Mouse (Mus musculus) MEL (cell line): ENCODE data around the gene Lrp6. TPM values are rescaled to one million over a fixed set of nuclear protein-coding genes. Genes with fewer than 3 reads are reported as not detected.

ENCODE experiments used
- DNase-seq: peaks from one replicate; pipeline ENCODE4 v3.0.0; 2011; ENCODE audit warnings: low read depth, low spot score
- H3K27ac ChIP-seq: 2 replicates; pipeline ENCODE4 v1.5.1; 2012; ENCODE audit warnings: low read depth, mild to moderate bottlenecking, control low read depth, low read length, moderate library complexity; ENCODE audit not compliant: control insufficient read depth
- H3K27me3 ChIP-seq, 2 experiments: fragments of 150-350 bp in 1 of 2; sonication (generic) in 1 of 2; 2 replicates each; pipeline ENCODE4 v1.6.1; 2012; ENCODE audit warnings: low read length in 2 of 2, mild to moderate bottlenecking in 2 of 2, improper control_type of control experiment in 1 of 2, moderate library complexity in 1 of 2; ENCODE audit not compliant: insufficient read depth in 2 of 2, control insufficient read depth in 1 of 2
- H3K36me3 ChIP-seq, 2 experiments: 2 replicates each; pipeline ENCODE4 v1.6.1; 2012 to 2014; ENCODE audit warnings: low read length in 2 of 2, improper control_type of control experiment in 1 of 2, inconsistent platforms in 1 of 2, mild to moderate bottlenecking in 1 of 2; ENCODE audit not compliant: insufficient read depth in 2 of 2, control insufficient read depth in 1 of 2
- H3K4me1 ChIP-seq, 2 experiments: fragments of 150-350 bp in 1 of 2; sonication (generic) in 1 of 2; 2 replicates each; pipeline ENCODE4 v1.6.1; 2012; ENCODE audit warnings: low read length in 2 of 2, improper control_type of control experiment in 1 of 2, mild to moderate bottlenecking in 1 of 2; ENCODE audit not compliant: insufficient read depth in 2 of 2, control insufficient read depth in 1 of 2
- H3K4me3 ChIP-seq, 2 experiments: fragments of 150-350 bp in 1 of 2; sonication (generic) in 1 of 2; 2 replicates each; pipeline ENCODE4 v1.5.1; 2012; ENCODE audit warnings: low read depth in 2 of 2, low read length in 2 of 2, mild to moderate bottlenecking in 2 of 2, moderate library complexity in 2 of 2, control low read depth in 1 of 2, improper control_type of control experiment in 1 of 2; ENCODE audit not compliant: control insufficient read depth in 1 of 2, insufficient read depth in 1 of 2
- H3K79me2 ChIP-seq: 2 replicates; pipeline ENCODE4 v1.6.1; 2012; ENCODE audit warnings: mild to moderate bottlenecking, low read length, moderate library complexity; ENCODE audit not compliant: control insufficient read depth, poor library complexity, insufficient read depth
- H3K9ac ChIP-seq: 2 replicates; pipeline ENCODE4 v1.6.1; 2012; ENCODE audit warnings: low read depth, mild to moderate bottlenecking, control low read depth, low read length, moderate library complexity; ENCODE audit not compliant: control insufficient read depth, poor library complexity, severe bottlenecking
- H3K9me3 ChIP-seq: fragments of 150-350 bp; sonication (generic); replicated peaks from 2 replicates; pipeline ENCODE4 v1.6.1; 2012; ENCODE audit warnings: mild to moderate bottlenecking, low read length, improper control_type of control experiment, moderate library complexity; ENCODE audit not compliant: insufficient read depth
- BHLHE40 ChIP-seq: IDR thresholded peaks from 2 replicates; pipeline ENCODE4 v1.6.1; 2012; ENCODE audit warnings: low read depth, mild to moderate bottlenecking, inconsistent platforms, low read length, improper control_type of control experiment, borderline replicate concordance
- CHD1 ChIP-seq: IDR thresholded peaks from 2 replicates; pipeline ENCODE4 v1.6.1; 2012; ENCODE audit warnings: low read depth, mild to moderate bottlenecking, inconsistent platforms, low read length, improper control_type of control experiment
- CHD2 ChIP-seq: IDR thresholded peaks from 2 replicates; pipeline ENCODE4 v1.6.1; 2011; ENCODE audit warnings: low read length, improper control_type of control experiment
- ELF1 ChIP-seq: IDR thresholded peaks from 2 replicates; pipeline ENCODE4 v1.6.1; 2014; ENCODE audit warnings: low read depth, mild to moderate bottlenecking, inconsistent platforms, low read length, improper control_type of control experiment, moderate library complexity
- GATA1 ChIP-seq: IDR thresholded peaks from 2 replicates; pipeline ENCODE4 v1.6.1; 2011; ENCODE audit warnings: low read depth, low read length, improper control_type of control experiment
- JUND ChIP-seq: IDR thresholded peaks from 2 replicates; pipeline ENCODE4 v1.6.1; 2011; ENCODE audit warnings: low read depth, mild to moderate bottlenecking, improper control_type of control experiment, low read length
- KAT2A ChIP-seq: conservative IDR thresholded peaks from 2 replicates; pipeline ENCODE4 v1.6.1; 2012; ENCODE audit warnings: low read depth, low read length, improper control_type of control experiment, inconsistent platforms
- MAZ ChIP-seq: IDR thresholded peaks from 2 replicates; pipeline ENCODE4 v1.6.1; 2012; ENCODE audit warnings: low read depth, mild to moderate bottlenecking, inconsistent platforms, low read length, improper control_type of control experiment
- MEF2A ChIP-seq: IDR thresholded peaks from 2 replicates; pipeline ENCODE4 v1.6.1; 2014; ENCODE audit warnings: low read depth, mild to moderate bottlenecking, inconsistent platforms, low read length, improper control_type of control experiment; ENCODE audit not compliant: poor library complexity, insufficient replicate concordance, severe bottlenecking; ENCODE audit errors: extremely low read depth
- MYC ChIP-seq: IDR thresholded peaks from 2 replicates; pipeline ENCODE4 v1.6.1; 2011; ENCODE audit warnings: low read depth, mild to moderate bottlenecking, low read length, improper control_type of control experiment, moderate library complexity
- NELFE ChIP-seq: IDR thresholded peaks from 2 replicates; pipeline ENCODE4 v1.6.1; 2011; ENCODE audit warnings: low read depth, low read length, improper control_type of control experiment
- POLR2AphosphoS2 ChIP-seq: IDR thresholded peaks from 2 replicates; pipeline ENCODE4 v1.6.1; 2011; ENCODE audit warnings: low read length, improper control_type of control experiment
- POLR2AphosphoS5 ChIP-seq: IDR thresholded peaks from 2 replicates; pipeline ENCODE4 v1.6.1; 2012; ENCODE audit warnings: low read depth, borderline replicate concordance, mild to moderate bottlenecking, inconsistent platforms, low read length, moderate library complexity, mixed read lengths
- SMC3 ChIP-seq: IDR thresholded peaks from 2 replicates; pipeline ENCODE4 v1.6.1; 2011; ENCODE audit warnings: low read depth, low read length, improper control_type of control experiment
- TAL1 ChIP-seq: IDR thresholded peaks from 2 replicates; pipeline ENCODE4 v1.6.1; 2012; ENCODE audit warnings: mild to moderate bottlenecking, inconsistent platforms, low read length, moderate library complexity, mixed read lengths
- TBP ChIP-seq: IDR thresholded peaks from 2 replicates; pipeline ENCODE4 v1.8.0; 2011; ENCODE audit warnings: low read depth, low read length, improper control_type of control experiment
- TCF12 ChIP-seq: IDR thresholded peaks from 2 replicates; pipeline ENCODE4 v1.6.1; 2014; ENCODE audit warnings: low read depth, mild to moderate bottlenecking, inconsistent platforms, low read length, improper control_type of control experiment, moderate library complexity
- UBTF ChIP-seq: IDR thresholded peaks from 2 replicates; pipeline ENCODE4 v1.6.1; 2012; ENCODE audit warnings: low read depth, mild to moderate bottlenecking, inconsistent platforms, low read length, improper control_type of control experiment, moderate library complexity, borderline replicate concordance; ENCODE audit not compliant: insufficient read depth
- USF1 ChIP-seq: IDR thresholded peaks from 2 replicates; pipeline ENCODE4 v1.6.1; 2014; ENCODE audit warnings: low read depth, mild to moderate bottlenecking, inconsistent platforms, low read length, improper control_type of control experiment, moderate library complexity
- USF2 ChIP-seq, 2 experiments: IDR thresholded peaks; 2 replicates each; pipeline ENCODE4 v1.6.1; 2011 to 2012; ENCODE audit warnings: improper control_type of control experiment in 2 of 2, low read length in 2 of 2, borderline replicate concordance in 1 of 2, inconsistent platforms in 1 of 2, low read depth in 1 of 2, mild to moderate bottlenecking in 1 of 2; ENCODE audit not compliant: insufficient read depth in 1 of 2
- ZC3H11A ChIP-seq: IDR thresholded peaks from 2 replicates; pipeline ENCODE4 v1.6.1; 2012; ENCODE audit warnings: low read depth, mild to moderate bottlenecking, inconsistent platforms, low read length, improper control_type of control experiment
- ZKSCAN1 ChIP-seq: IDR thresholded peaks from 2 replicates; pipeline ENCODE4 v1.6.1; 2012; ENCODE audit warnings: low read depth, mild to moderate bottlenecking, inconsistent platforms, low read length, improper control_type of control experiment, moderate library complexity
- ZMIZ1 ChIP-seq: IDR thresholded peaks from 2 replicates; pipeline ENCODE4 v1.6.1; 2012; ENCODE audit warnings: low read depth, mild to moderate bottlenecking, inconsistent platforms, low read length, improper control_type of control experiment, moderate library complexity
- polyA plus RNA-seq, 2 experiments: library from polyadenylated mRNA; stranded (reverse) in 1 of 2; unstranded in 1 of 2; fragments of >175 nt in 1 of 2; fragments of >200 nt in 1 of 2; gene quantifications; 2 replicates each; pipeline versions ENCODE4 v1.2.1 to v1.2.4; 2012; ENCODE audit warnings: low replicate concordance in 2 of 2, low read depth in 1 of 2; ENCODE audit not compliant: insufficient read length in 2 of 2, insufficient read depth in 1 of 2, missing spikeins in 1 of 2
- total RNA-seq: library from RNA; depleted of rRNA; stranded (reverse); fragments of 300-350 nt; gene quantifications from 2 replicates; pipeline ENCODE4 v1.2.3, GENCODE M21; 2012

Lrp6 gene
- total and polyA plus RNA-seq, 3 experiments = 13.1 to 25.7 (median 17.2) TPM

DNA sequence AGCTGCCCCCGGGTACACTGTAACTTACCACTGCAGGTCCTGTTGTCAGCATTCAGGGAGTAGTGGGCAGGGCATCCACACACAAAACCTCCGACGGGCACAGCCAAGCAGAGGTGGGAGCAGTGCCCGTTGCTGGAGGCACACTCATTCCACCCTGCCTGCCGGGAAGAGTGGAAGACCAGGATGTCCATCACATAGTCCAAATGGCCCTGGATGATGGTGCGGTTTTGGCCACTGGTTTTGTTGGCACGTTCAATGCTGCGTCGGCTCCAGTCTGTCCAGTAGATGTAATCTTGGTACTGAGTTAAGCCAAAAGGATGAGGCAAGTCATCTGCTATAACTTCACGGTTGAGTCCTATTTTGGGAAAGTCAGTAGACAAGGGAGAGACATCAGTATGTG, 87.3 kb downstream of the Lrp6 start:
- no peak for DNase-seq
- H3K9ac ChIP-seq = no peak overlapping the region
- no peak overlapping the region for H3K4me3 ChIP-seq
- no peak overlapping the region for H3K27ac ChIP-seq
- no peaks in the 10 kb centered on the region for H3K9me3 ChIP-seq
- peaks cover 6 to 7% of the 10 kb centered on the region in 2 experiments for H3K36me3 ChIP-seq
- no peaks in the 10 kb centered on the region for H3K27me3 ChIP-seq
- peaks cover 5 to 8% of the 10 kb centered on the region in 2 experiments; a peak in 3 of 4 replicates for H3K4me1 ChIP-seq
- no peaks in the 10 kb centered on the region for H3K79me2 ChIP-seq
- TF ChIP-seq BHLHE40 (no peak), KAT2A (no peak), ELF1 (no peak), TCF12 (no peak), ZKSCAN1 (no peak), MYC (no peak), TBP (no peak), ZMIZ1 (no peak), JUND (no peak), CHD2 (no peak), POLR2AphosphoS2 (no peak), POLR2AphosphoS5 (no peak), ZC3H11A (no peak), SMC3 (no peak), NELFE (no peak), TAL1 (no peak), MEF2A (no peak), USF1 (no peak), UBTF (no peak)

DNA sequence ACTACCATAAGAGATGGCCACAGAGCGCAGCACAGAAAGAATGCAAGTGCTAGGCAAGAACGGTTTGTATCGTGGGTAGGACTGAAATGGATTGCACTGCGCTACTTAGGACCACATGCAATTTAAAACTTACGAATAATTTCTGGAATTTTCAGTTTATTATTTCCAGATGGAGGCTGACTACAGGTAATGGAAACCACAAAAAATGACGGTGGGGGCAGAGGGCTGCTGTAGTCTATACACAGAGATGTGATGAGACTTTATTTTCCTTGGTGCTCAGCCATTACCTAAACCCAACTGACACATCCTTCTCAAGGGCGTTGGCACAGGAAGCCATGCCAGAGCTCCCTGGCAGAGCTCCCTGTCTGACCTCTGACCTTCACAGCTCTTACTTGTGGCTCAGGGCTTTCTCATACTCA, 93.6 kb downstream of the Lrp6 start:
- H3K27me3 ChIP-seq = no peaks in the 10 kb centered on the region
- H3K27ac ChIP-seq = no peak overlapping the region
- H3K79me2 ChIP-seq = no peaks in the 10 kb centered on the region
- H3K4me1 ChIP-seq = peaks cover 22 to 28% of the 10 kb centered on the region in 2 experiments
- DNase-seq = peak; percentile 19
- TF ChIP-seq TBP (no peak), CHD1 (no peak), UBTF (no peak), KAT2A (no peak), MAZ (no peak), TAL1 (no peak), USF2 (IDR thresholded peaks at IDR 0.05; ENCODE audit: borderline replicate concordance in 1 of 2, insufficient read depth in 1 of 2, low read depth in 1 of 2, low read length in 2 of 2) (no peak), GATA1 (no peak), MEF2A (no peak)
- peaks cover 7 to 22% of the 10 kb centered on the region in 2 experiments; a peak in 3 of 4 replicates for H3K36me3 ChIP-seq
- no peak overlapping the region for H3K9ac ChIP-seq
- H3K4me3 ChIP-seq = no peak overlapping the region
- H3K9me3 ChIP-seq = no peaks in the 10 kb centered on the region
